Mouse (Mus musculus) gastrocnemius, postnatal 4 days (tissue): ENCODE measurements around the gene Nos1ap. TPM values are rescaled to one million over a fixed set of nuclear protein-coding genes. Genes with fewer than 3 reads are reported as not detected.

Experiments
- DNase-seq, 2 experiments: peaks; one replicate each; pipeline ENCODE4 v3.0.0; 2021 to 2022; ENCODE audit warnings: low spot score in 2 of 2, mixed read lengths in 2 of 2
- total RNA-seq, 2 experiments: library from RNA; stranded (reverse); gene quantifications; 2 replicates each; pipeline ENCODE4 v1.2.3; 2021

Gene Nos1ap
- total RNA-seq, 2 experiments from 2014 or later, result 4.8 to 4.9 TPM

DNA sequence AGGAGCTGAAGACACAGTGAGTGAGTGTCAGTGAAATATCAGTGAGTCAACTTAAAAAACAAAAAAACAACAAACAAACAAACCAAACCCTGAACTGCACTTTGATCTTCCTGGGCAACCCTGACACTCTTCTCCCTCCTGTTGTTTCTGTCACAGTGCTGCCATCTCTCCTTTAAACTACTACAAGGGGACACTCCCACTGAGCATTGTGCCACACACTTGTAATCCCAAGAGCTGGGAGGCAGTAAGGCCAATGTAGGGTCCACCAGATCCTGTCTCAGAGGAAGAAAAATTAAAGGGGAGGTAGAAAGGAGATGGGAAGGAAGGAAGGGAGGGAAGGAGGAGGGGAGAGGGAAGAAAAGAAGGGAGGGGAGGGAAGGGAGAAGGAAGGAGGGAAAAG, 116.8 kb downstream of the Nos1ap start:
- DNase-seq, result no peak

GRCm38 (mm10) chr1:170466099-170467009, 123.3 kb downstream of the Nos1ap start:
- DNase-seq, result no peak

GRCm38 (mm10) chr1:170462140-170462539, 127.5 kb downstream of the Nos1ap start:
- no peak for DNase-seq

DNA sequence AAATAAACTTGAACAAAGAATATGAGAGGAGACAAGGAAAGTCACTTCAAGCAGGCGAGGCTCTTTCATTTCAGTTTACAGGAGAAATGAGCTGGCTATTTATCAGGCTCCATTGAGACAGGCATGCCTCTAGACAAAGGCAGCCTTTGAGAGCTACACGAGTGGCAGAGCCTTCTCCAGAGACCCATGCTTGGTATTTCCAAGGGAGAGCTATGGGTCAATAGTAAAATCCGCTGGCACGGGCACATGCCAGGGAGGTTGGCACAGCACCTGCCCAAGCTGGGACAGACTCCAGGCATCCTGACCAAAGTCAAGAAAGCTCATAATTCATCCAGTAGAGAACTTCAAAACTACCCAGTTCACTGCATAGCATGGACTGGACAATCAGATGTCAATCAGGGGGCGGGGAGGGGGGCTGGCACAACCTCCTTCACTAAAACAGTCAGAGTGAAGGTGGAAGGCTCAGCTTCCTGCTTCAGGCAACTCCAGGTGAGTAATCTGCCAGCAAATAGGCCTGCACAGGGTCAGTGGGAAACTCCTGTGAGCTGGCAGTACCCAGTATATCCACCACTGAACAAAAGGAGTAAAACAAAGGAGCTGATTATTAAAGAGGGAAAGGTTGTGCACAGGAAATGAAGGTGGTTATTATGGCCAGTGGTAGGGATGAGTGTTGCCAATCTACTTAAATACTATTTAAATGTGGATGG, 129.6 kb downstream of the Nos1ap start:
- DNase-seq, result no peak

- no peak for DNase-seq
These were observed 132.0 kb downstream of the Nos1ap start for GRCm38 (mm10) chr1:170457673-170458072.

DNA sequence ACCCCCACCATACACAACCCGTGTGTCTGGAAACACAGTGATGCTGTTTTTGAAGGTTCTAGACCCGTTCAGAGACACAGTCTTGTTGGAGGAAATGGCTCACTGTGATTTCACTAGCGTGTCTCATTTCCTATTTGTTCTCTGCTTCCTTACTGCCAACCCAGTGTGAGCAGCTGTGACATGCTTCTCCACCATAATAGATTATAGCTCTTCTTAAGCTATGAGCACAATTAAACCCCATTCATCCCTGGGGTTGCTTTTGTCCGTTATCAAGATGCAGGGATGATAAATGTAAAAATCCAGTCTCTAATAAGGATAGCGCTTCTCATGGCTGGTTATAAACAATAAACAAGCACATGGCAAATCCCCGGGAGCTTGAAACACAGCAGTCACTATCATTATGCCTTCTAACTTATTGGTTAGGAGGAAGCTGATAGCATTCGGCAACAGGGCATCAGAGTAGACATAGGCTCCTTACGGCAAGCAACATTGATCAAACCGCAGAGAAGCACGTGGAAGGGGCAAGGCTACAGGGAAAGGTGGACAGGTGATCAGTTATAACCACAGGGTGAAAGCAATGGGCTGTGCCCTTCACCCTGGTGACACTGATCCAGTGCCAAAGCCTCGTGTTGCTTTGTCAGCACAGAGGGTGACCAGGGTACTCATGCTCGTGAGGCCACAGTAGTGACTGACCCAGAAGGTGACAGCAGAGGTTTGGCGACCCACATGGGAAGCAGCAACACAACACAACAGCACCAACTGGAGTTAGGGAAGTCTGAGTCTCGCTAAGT, 133.6 kb downstream of the Nos1ap start:
- no peak for DNase-seq

GRCm38 (mm10) chr1:170455387-170455786, 134.3 kb downstream of the Nos1ap start:
- no peak for DNase-seq

GRCm38 (mm10) chr1:170453455-170453854, 136.2 kb downstream of the Nos1ap start:
- no peak for DNase-seq

GRCm38 (mm10) chr1:170448244-170448643, 141.4 kb downstream of the Nos1ap start:
- DNase-seq, result no peak

DNA sequence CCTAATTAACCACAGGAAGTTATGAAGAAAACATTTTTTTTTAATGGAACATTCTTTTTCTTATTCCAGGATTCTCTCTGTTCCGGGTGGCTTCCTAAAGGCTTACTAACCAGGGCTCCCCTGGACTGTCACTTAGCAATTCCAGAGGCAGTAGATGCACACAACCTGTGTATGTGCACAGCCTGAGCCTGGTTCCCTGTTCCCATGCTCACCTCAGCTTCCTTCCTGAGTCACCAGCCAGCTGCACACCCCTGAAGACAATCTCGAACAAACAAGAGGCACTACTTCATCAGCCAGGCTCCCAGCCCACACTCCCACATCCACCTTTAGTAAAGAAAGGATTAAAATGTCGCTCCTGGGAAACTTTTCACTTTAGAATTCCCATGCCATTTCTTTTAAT, 144.2 kb downstream of the Nos1ap start:
- no peak for DNase-seq

- DNase-seq, result no peak
These were observed 149.3 kb downstream of the Nos1ap start for GRCm38 (mm10) chr1:170440367-170440766.

- DNase-seq, result no peak
These were observed 151.1 kb downstream of the Nos1ap start for GRCm38 (mm10) chr1:170438471-170439151.

GRCm38 (mm10) chr1:170434146-170434545, 155.5 kb downstream of the Nos1ap start:
- DNase-seq, result no peak

GRCm38 (mm10) chr1:170433661-170434060, 156.0 kb downstream of the Nos1ap start:
- DNase-seq, result no peak

GRCm38 (mm10) chr1:170432288-170432687, 157.4 kb downstream of the Nos1ap start:
- no peak for DNase-seq

DNA sequence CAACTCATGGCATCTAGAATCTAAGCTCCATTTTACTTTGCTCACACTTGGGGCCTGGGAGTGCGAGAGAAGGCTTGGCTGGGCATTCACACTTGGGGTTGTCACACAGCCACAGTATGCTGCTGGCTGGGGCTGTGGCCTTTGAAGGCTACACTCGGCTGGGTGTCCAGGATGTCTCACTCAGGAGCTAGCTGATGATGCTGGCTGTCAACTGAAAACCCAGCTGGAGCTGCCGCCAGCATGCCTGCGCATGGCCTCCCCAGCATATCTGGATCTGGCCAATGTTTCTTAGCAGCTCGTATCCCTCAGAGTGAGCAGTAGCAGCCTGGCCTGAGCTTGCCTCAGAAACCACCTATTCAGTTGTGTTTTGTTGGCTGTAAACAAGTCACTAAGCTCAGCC, 158.3 kb downstream of the Nos1ap start:
- no peak for DNase-seq

- DNase-seq, result no peak
These were observed 159.0 kb downstream of the Nos1ap start for GRCm38 (mm10) chr1:170430660-170431059.

DNA sequence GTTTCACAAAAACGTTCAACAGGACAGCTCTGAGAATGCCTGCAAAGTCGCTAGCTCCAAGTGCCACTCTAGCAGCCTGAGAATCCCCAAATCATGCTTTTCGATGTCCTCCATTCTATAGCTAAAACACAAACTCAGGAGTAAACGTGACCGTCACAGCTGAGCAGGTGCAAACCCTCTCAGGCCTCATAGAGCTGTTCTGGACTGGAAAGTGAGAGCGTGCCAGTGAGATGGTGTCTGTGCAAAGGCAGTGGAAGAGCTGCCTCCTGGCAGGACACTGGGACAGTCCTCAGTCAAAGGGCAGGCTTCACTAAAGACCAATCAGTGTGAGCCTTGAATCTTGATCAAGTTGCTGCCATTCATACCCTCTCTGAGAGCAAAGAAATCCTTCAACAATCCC, 160.0 kb downstream of the Nos1ap start:
- no peak for DNase-seq

- DNase-seq, result no peak
These were observed 161.5 kb downstream of the Nos1ap start for GRCm38 (mm10) chr1:170428141-170428540.

- DNase-seq, result no peak
These were observed 165.3 kb downstream of the Nos1ap start for GRCm38 (mm10) chr1:170424258-170424889.
